Mouse (Mus musculus) liver, postnatal 0 days (tissue): ENCODE results near the gene Tmem14a.
"Not testable (repeated sequence)": the region's sequence is repeated elsewhere in the genome, so short reads cannot be mapped to it uniquely, and the experiment has no call there.

Source experiments
- CTCF ChIP-seq: sonication (generic); IDR thresholded peaks from 2 replicates; pipeline ENCODE4 v1.5.1; 2016; ENCODE audit warnings: antibody characterized with exemption, low read depth
- EP300 ChIP-seq: IDR thresholded peaks from 2 replicates; pipeline ENCODE4 v1.6.1; 2016; ENCODE audit warnings: antibody characterized with exemption, low read depth, mild to moderate bottlenecking

GRCm38 (mm10) chr1:21259981-21260380 lies 41.6 kb downstream of the Tmem14a start:
- TF ChIP-seq CTCF, EP300: not testable (repeated sequence)
